Mouse (Mus musculus) heart, embryonic 16.5 days (tissue): ENCODE results near the gene Shoc2. TPM values are rescaled to one million over a fixed set of nuclear protein-coding genes. Genes with fewer than 3 reads are reported as not detected.
"Not testable (repeated sequence)": the region's sequence is repeated elsewhere in the genome, so short reads cannot be mapped to it uniquely, and the experiment has no call there.

ENCODE experiments used
- ATAC-seq: fragments of 200-750 bp; cut with Nextera tagmentation; replicated peaks from 2 replicates; pipeline ENCODE4 v1.8.0; 2017; ENCODE audit warnings: moderate number of reproducible peaks; ENCODE audit not compliant: insufficient read depth, low FRiP score; ENCODE audit errors: extremely low read depth
- H3K27ac ChIP-seq: fragments of 300-500 bp; sonication (generic); 2 replicates; pipeline ENCODE4 v1.5.1; 2014; ENCODE audit warnings: mild to moderate bottlenecking, low read length, control low read depth, moderate library complexity
- H3K27me3 ChIP-seq: fragments of 300-500 bp; sonication (generic); 2 replicates; pipeline ENCODE4 v1.6.1; 2014; ENCODE audit warnings: low read length, mixed read lengths; ENCODE audit not compliant: control insufficient read depth, insufficient read depth
- H3K36me3 ChIP-seq: fragments of 300-500 bp; sonication (generic); 2 replicates; pipeline ENCODE4 v1.6.1; 2014; ENCODE audit not compliant: control insufficient read depth, insufficient read depth
- H3K4me1 ChIP-seq: fragments of 300-500 bp; sonication (generic); 2 replicates; pipeline ENCODE4 v1.6.1; 2014; ENCODE audit warnings: low read length, mixed read lengths; ENCODE audit not compliant: control insufficient read depth, insufficient read depth
- H3K4me2 ChIP-seq: fragments of 300-500 bp; sonication (generic); 2 replicates; pipeline ENCODE4 v1.6.1; 2014; ENCODE audit warnings: low read depth, mild to moderate bottlenecking, control low read depth, low read length
- H3K4me3 ChIP-seq: fragments of 300-500 bp; sonication (generic); 2 replicates; pipeline ENCODE4 v1.5.1; 2014; ENCODE audit warnings: mild to moderate bottlenecking, control low read depth, low read length
- H3K9ac ChIP-seq: fragments of 300-500 bp; sonication (generic); 2 replicates; pipeline ENCODE4 v1.6.1; 2014; ENCODE audit warnings: low read length, control low read depth
- H3K9me3 ChIP-seq: fragments of 300-500 bp; sonication (generic); replicated peaks from 2 replicates; pipeline ENCODE4 v1.6.1; 2016; ENCODE audit warnings: low read length; ENCODE audit not compliant: control insufficient read depth
- WGBS: fragments of 180-500 bp; shearing (Covaris S2); extraction: QIAGEN DNeasy Blood & Tissue Kit; methylation state at CpG from one replicate; pipeline ENCODE4 v1.1.7; 2014; 5-methylcytosine and 5-hydroxymethylcytosine counted together
- polyA plus RNA-seq: library from polyadenylated mRNA; unstranded; fragments of >200 nt; fragmentation: Nextera tagmentation; extraction: Ambion mirVana; gene quantifications from 2 replicates; pipeline ENCODE4 v1.2.1, GENCODE M21; 2015

The Shoc2 gene
- polyA plus RNA-seq, 1 experiment from 2014 or later: 36.0 TPM

GRCm38 (mm10) chr19:53902739-53903487 lies 41.2 kb upstream of the Shoc2 start:
- H3K9ac ChIP-seq: peak overlapping the region; percentile 93
- H3K4me3 ChIP-seq: peak overlapping the region; percentile 98
- peaks cover 27% of the 10 kb centered on the region for H3K4me1 ChIP-seq
- H3K27me3 ChIP-seq: no peaks in the 10 kb centered on the region
- peak overlapping the region; percentile 83 for H3K4me2 ChIP-seq
- under 1% methylated on average over 57 of the region's 61 CpGs for WGBS
- no peaks in the 10 kb centered on the region for H3K9me3 ChIP-seq
- no peaks in the 10 kb centered on the region for H3K36me3 ChIP-seq
- peak; percentile 97 for ATAC-seq
- peak overlapping the region; percentile 86 for H3K27ac ChIP-seq

GRCm38 (mm10) chr19:53903507-53904321 lies 40.4 kb upstream of the Shoc2 start:
- Histone ChIP-seq H3K9me3 (no peaks in the 10 kb centered on the region), H3K27me3 (no peaks in the 10 kb centered on the region), H3K9ac (peak overlapping the region; percentile 93), H3K4me1 (peaks cover 23% of the 10 kb centered on the region), H3K4me2 (peak overlapping the region; percentile 83), H3K4me3 (peak overlapping the region; percentile 98), H3K36me3 (no peaks in the 10 kb centered on the region), H3K27ac (peak overlapping the region; percentile 86)
- WGBS: under 1% methylated on average over 65 of the region's 83 CpGs
- peak; percentile 52 for ATAC-seq

- Histone ChIP-seq H3K9me3 (no peaks in the 10 kb centered on the region), H3K4me3 (peak overlapping the region; percentile 98; the same call in 1 of the 2 replicates), H3K36me3 (peaks cover 8% of the 10 kb centered on the region), H3K4me2 (peak overlapping the region; percentile 83), H3K27ac (no peak overlapping the region; the same call in 1 of the 2 replicates), H3K4me1 (peaks cover 23% of the 10 kb centered on the region), H3K9ac (peak overlapping the region; percentile 93), H3K27me3 (no peaks in the 10 kb centered on the region)
- ATAC-seq: no peak
- 56% methylated on average over 7 of the region's 7 CpGs for WGBS
Measured at GRCm38 (mm10) chr19:53904833-53905480, 39.1 kb upstream of the Shoc2 start.

GRCm38 (mm10) chr19:53906033-53906702 lies 37.9 kb upstream of the Shoc2 start:
- Histone ChIP-seq H3K9ac (no peak overlapping the region), H3K4me1 (peaks cover 23% of the 10 kb centered on the region), H3K9me3 (no peaks in the 10 kb centered on the region), H3K27me3 (no peaks in the 10 kb centered on the region), H3K27ac (no peak overlapping the region), H3K4me3 (0 out of 2 replicates have a peak overlapping the region, but pooled peaks have one; percentile 15), H3K4me2 (no peak overlapping the region), H3K36me3 (peaks cover 11% of the 10 kb centered on the region)
- WGBS: 53% methylated on average over 6 of the region's 6 CpGs
- ATAC-seq: no peak

- Histone ChIP-seq H3K4me1 (peaks cover 22% of the 10 kb centered on the region), H3K36me3 (peaks cover 14% of the 10 kb centered on the region)
- H3K4me3 ChIP-seq, ATAC-seq, H3K9ac ChIP-seq, H3K9me3 ChIP-seq, H3K4me2 ChIP-seq, H3K27ac ChIP-seq, H3K27me3 ChIP-seq: not testable (repeated sequence)
Measured at GRCm38 (mm10) chr19:53906703-53907070, 37.4 kb upstream of the Shoc2 start.

GRCm38 (mm10) chr19:53914950-53915349 lies 29.2 kb upstream of the Shoc2 start:
- ATAC-seq: no peak
- Histone ChIP-seq H3K4me3 (no peak overlapping the region), H3K36me3 (peaks cover 31% of the 10 kb centered on the region), H3K4me1 (no peaks in the 10 kb centered on the region), H3K27me3 (no peaks in the 10 kb centered on the region), H3K27ac (no peak overlapping the region), H3K9me3 (no peaks in the 10 kb centered on the region), H3K4me2 (no peak overlapping the region), H3K9ac (no peak overlapping the region)
- 94% methylated on average over 4 of the region's 4 CpGs for WGBS

- Histone ChIP-seq H3K9me3 (no peaks in the 10 kb centered on the region), H3K4me1 (no peaks in the 10 kb centered on the region), H3K27me3 (no peaks in the 10 kb centered on the region), H3K36me3 (peaks cover 19% of the 10 kb centered on the region), H3K9ac (no peak overlapping the region), H3K27ac (no peak overlapping the region), H3K4me3 (no peak overlapping the region), H3K4me2 (no peak overlapping the region)
- WGBS: 89% methylated on average over 10 of the region's 10 CpGs
- no peak for ATAC-seq
Measured at GRCm38 (mm10) chr19:53919541-53919940, 24.6 kb upstream of the Shoc2 start.

GRCm38 (mm10) chr19:53921996-53922395 lies 22.1 kb upstream of the Shoc2 start:
- not testable (repeated sequence) for ATAC-seq
- WGBS: 88% methylated on average over 3 of the region's 3 CpGs

More at GRCm38 (mm10) chr19:53921996-53922395, 22.1 kb upstream of the Shoc2 start:
- H3K4me3 ChIP-seq, H3K4me2 ChIP-seq, H3K9me3 ChIP-seq, H3K27ac ChIP-seq, H3K9ac ChIP-seq, H3K27me3 ChIP-seq, H3K4me1 ChIP-seq: not testable (repeated sequence)
- peaks cover 22% of the 10 kb centered on the region for H3K36me3 ChIP-seq
